Mouse (Mus musculus) hindbrain, embryonic 14.5 days (tissue): Measurements from ENCODE around the gene Pcdh9. TPM values are rescaled to one million over a fixed set of nuclear protein-coding genes. Genes with fewer than 3 reads are reported as not detected.
"Not testable (repeated sequence)": the region's sequence is repeated elsewhere in the genome, so short reads cannot be mapped to it uniquely, and the experiment has no call there.

Source experiments
- ATAC-seq: fragments of 200-750 bp; cut with Nextera tagmentation; 2 replicates; pipeline ENCODE4 v1.8.0; 2017; ENCODE audit warnings: moderate number of reproducible peaks, mild to moderate bottlenecking, moderate TSS enrichment, moderate library complexity; ENCODE audit not compliant: low FRiP score
- DNase-seq: peaks from one replicate; pipeline ENCODE4 v3.0.0-alpha.2; 2015; ENCODE audit warnings: low spot score
- H3K27ac ChIP-seq: fragments of 300-500 bp; sonication (generic); 2 replicates; pipeline ENCODE4 v1.5.1; 2014; ENCODE audit warnings: mild to moderate bottlenecking, moderate library complexity
- H3K27me3 ChIP-seq: fragments of 300-500 bp; sonication (generic); 2 replicates; pipeline ENCODE4 v1.6.1; 2014; ENCODE audit warnings: mild to moderate bottlenecking, low read length, mixed read lengths; ENCODE audit not compliant: control insufficient read depth, insufficient read depth
- H3K36me3 ChIP-seq: fragments of 300-500 bp; sonication (generic); replicated peaks from 2 replicates; pipeline ENCODE4 v1.6.1; 2014; ENCODE audit not compliant: control insufficient read depth, insufficient read depth
- H3K4me1 ChIP-seq: fragments of 300-500 bp; sonication (generic); replicated peaks from 2 replicates; pipeline ENCODE4 v1.6.1; 2014; ENCODE audit warnings: antibody characterized with exemption, low read length, mixed read lengths; ENCODE audit not compliant: control insufficient read depth, insufficient read depth
- H3K4me2 ChIP-seq: fragments of 300-500 bp; sonication (generic); replicated peaks from 2 replicates; pipeline ENCODE4 v1.6.1; 2014; ENCODE audit warnings: mild to moderate bottlenecking, moderate library complexity
- H3K4me3 ChIP-seq: fragments of 300-500 bp; sonication (generic); replicated peaks from 2 replicates; pipeline ENCODE4 v1.5.1; 2014; ENCODE audit warnings: mild to moderate bottlenecking, low read length
- H3K9ac ChIP-seq: fragments of 300-500 bp; sonication (generic); 2 replicates; pipeline ENCODE4 v1.6.1; 2014
- H3K9me3 ChIP-seq: fragments of 300-500 bp; sonication (generic); 2 replicates; pipeline ENCODE4 v1.6.1; 2016; ENCODE audit warnings: low read length; ENCODE audit not compliant: control insufficient read depth
- WGBS: fragments of 180-500 bp; shearing (Covaris S2); extraction: QIAGEN DNeasy Blood & Tissue Kit; methylation state at CpG from one replicate; pipeline ENCODE4 v1.1.7; 2014; 5-methylcytosine and 5-hydroxymethylcytosine counted together
- polyA plus RNA-seq: library from polyadenylated mRNA; unstranded; fragments of >200 nt; fragmentation: Nextera tagmentation; extraction: Ambion mirVana; gene quantifications from 2 replicates; pipeline ENCODE4 v1.2.1, GENCODE M21; 2014

The Pcdh9 gene
- polyA plus RNA-seq, 1 experiment from 2014 or later: 177 TPM

DNA sequence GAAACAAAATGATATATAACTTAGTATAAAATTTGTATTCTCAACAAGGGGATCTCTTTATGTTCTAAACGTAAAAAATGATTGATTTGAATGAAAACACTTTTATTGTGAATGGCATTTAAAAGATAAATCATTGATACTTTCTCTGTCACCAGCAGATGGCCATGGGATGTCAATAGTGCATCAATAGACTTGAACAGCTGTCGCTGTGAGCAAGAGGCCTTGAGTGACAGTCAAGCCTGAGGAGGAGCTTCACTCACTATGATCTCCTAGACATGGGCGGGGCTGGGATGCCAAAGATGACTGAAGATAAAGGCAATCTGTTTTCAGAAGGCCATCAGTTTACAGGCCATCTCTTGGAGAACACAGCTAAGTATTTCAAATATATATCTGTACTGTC is 650.2 kb downstream of the Pcdh9 start:
- H3K27ac ChIP-seq: no peak overlapping the region
- no peaks in the 10 kb centered on the region for H3K9me3 ChIP-seq
- H3K9ac ChIP-seq: no peak overlapping the region
- no peaks in the 10 kb centered on the region for H3K36me3 ChIP-seq
- H3K27me3 ChIP-seq: no peaks in the 10 kb centered on the region
- H3K4me1 ChIP-seq: no peaks in the 10 kb centered on the region
- H3K4me3 ChIP-seq: no peak overlapping the region
- ATAC-seq (no peak), DNase-seq (no peak)
- WGBS: 70% methylated on average over 3 of the region's 3 CpGs
- H3K4me2 ChIP-seq: no peak overlapping the region

GRCm38 (mm10) chr14:93234333-93234732 is 656.1 kb downstream of the Pcdh9 start:
- ATAC-seq: no peak
- Histone ChIP-seq H3K36me3 (no peaks in the 10 kb centered on the region), H3K27me3 (no peaks in the 10 kb centered on the region), H3K9ac (no peak overlapping the region), H3K9me3 (no peaks in the 10 kb centered on the region), H3K4me1 (peaks cover 11% of the 10 kb centered on the region), H3K4me3 (no peak overlapping the region), H3K4me2 (no peak overlapping the region), H3K27ac (0 out of 2 replicates have a peak overlapping the region, but pooled peaks have one; percentile 4)
- WGBS: 29% methylated on average over 3 of the region's 3 CpGs
- DNase-seq: no peak

- ATAC-seq (peak; percentile 70; the same call in 1 of the 2 replicates), DNase-seq (peak; percentile 48)
- Histone ChIP-seq H3K36me3 (no peaks in the 10 kb centered on the region), H3K4me2 (no peak overlapping the region), H3K4me1 (peaks cover 11% of the 10 kb centered on the region), H3K9me3 (no peaks in the 10 kb centered on the region), H3K27me3 (no peaks in the 10 kb centered on the region), H3K9ac (no peak overlapping the region), H3K27ac (0 out of 2 replicates have a peak overlapping the region, but pooled peaks have one; percentile 4), H3K4me3 (no peak overlapping the region)
- WGBS: 24% methylated on average over 6 of the region's 6 CpGs
Observed at GRCm38 (mm10) chr14:93233599-93233998, 656.9 kb downstream of the Pcdh9 start.

DNA sequence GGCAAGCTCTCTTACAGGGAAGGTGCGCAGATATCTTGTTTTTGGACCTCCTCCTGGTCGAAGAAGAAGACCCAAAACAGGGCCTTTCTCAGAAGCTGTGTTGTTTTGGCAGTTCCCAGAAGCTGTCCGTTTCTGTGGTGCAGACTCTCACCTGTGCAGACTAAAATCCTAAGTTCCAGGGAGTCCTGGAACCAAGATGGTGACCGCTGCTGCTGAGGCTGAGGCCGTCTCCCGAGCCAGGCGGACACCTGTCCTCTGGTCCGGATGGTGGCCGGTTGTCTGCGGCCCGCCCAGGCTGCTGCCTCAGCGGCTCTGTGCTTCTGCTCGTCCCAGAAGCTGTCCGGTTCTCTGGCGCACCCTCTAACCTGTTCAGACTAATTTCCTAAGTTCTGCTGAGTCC is 675.6 kb downstream of the Pcdh9 start:
- not testable (repeated sequence) for ATAC-seq, H3K27me3 ChIP-seq, DNase-seq, H3K4me1 ChIP-seq, H3K36me3 ChIP-seq, H3K9ac ChIP-seq, H3K4me3 ChIP-seq, H3K27ac ChIP-seq, H3K9me3 ChIP-seq, H3K4me2 ChIP-seq
- WGBS: 97% methylated on average over 3 of the region's 15 CpGs

- H3K27ac ChIP-seq: no peak overlapping the region
- H3K4me2 ChIP-seq: no peak overlapping the region
- no peaks in the 10 kb centered on the region for H3K27me3 ChIP-seq
- 76% methylated on average over 2 of the region's 2 CpGs for WGBS
- no peaks in the 10 kb centered on the region for H3K4me1 ChIP-seq
- no peak overlapping the region for H3K9ac ChIP-seq
- H3K9me3 ChIP-seq: no peaks in the 10 kb centered on the region
- peak; percentile 18 for DNase-seq
- no peak for ATAC-seq
- no peaks in the 10 kb centered on the region for H3K36me3 ChIP-seq
- H3K4me3 ChIP-seq: no peak overlapping the region
Observed at GRCm38 (mm10) chr14:93199791-93200190, 690.7 kb downstream of the Pcdh9 start.

DNA sequence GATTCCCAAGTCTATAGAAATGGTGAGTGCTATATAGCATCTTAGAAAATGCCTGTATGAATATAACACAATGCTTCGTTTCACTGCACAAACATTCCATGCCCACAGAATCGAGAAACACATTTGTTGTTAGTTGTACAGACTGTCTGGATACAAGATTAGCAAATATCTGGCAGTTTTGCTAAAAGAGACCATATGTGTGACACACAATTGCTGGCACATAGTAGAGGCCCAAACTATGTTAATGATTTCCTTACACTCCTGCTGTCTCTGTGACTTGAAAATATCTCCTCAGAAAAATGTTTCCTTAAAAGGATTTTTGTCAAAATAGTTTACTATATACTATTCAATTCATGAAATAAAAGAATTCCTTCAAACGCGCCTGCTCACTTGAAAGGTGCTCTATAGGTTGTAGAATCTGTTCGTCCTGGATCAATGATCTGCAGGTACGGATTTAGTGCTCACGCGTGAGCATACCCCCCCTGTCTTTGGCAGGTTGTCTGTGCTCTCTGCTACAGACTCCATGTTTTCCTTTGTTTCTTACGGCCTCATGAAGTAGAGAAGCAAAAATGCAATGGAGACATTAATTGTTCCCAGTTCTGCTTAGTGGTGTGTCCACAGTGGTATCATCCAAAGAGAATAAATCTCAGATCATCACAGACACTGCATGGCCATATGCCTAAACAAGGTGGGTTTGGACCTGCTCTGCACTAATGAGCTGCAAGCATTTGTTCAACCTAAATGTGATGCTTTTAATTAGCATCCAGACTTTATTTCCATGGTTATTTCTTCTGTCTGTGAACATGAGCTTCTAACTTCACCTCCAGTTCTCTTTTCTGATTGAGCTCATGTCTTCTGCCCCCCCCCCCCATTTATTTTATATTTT is 707.6 kb downstream of the Pcdh9 start:
- H3K4me2 ChIP-seq: no peak overlapping the region
- H3K4me3 ChIP-seq: no peak overlapping the region
- no peak for DNase-seq
- no peaks in the 10 kb centered on the region for H3K9me3 ChIP-seq
- H3K27ac ChIP-seq: no peak overlapping the region
- no peak overlapping the region for H3K9ac ChIP-seq
- ATAC-seq: no peak
- H3K27me3 ChIP-seq: no peaks in the 10 kb centered on the region
- H3K4me1 ChIP-seq: no peaks in the 10 kb centered on the region
- 88% methylated on average over 9 of the region's 9 CpGs for WGBS
- H3K36me3 ChIP-seq: no peaks in the 10 kb centered on the region

GRCm38 (mm10) chr14:93169201-93169600 is 721.3 kb downstream of the Pcdh9 start:
- no peaks in the 10 kb centered on the region for H3K36me3 ChIP-seq
- DNase-seq (peak; percentile 68), ATAC-seq (peak; percentile 82)
- H3K27ac ChIP-seq: no peak overlapping the region
- H3K27me3 ChIP-seq: no peaks in the 10 kb centered on the region
- H3K9me3 ChIP-seq: no peaks in the 10 kb centered on the region
- H3K4me3 ChIP-seq: no peak overlapping the region
- H3K9ac ChIP-seq: no peak overlapping the region
- no peaks in the 10 kb centered on the region for H3K4me1 ChIP-seq
- H3K4me2 ChIP-seq: no peak overlapping the region

GRCm38 (mm10) chr14:93168367-93168766 is 722.1 kb downstream of the Pcdh9 start:
- H3K4me1 ChIP-seq: no peaks in the 10 kb centered on the region
- WGBS: 83% methylated on average over 2 of the region's 2 CpGs
- no peak for ATAC-seq

GRCm38 (mm10) chr14:93143414-93143813 is 747.1 kb downstream of the Pcdh9 start:
- Histone ChIP-seq H3K4me3 (no peak overlapping the region), H3K36me3 (no peaks in the 10 kb centered on the region), H3K27me3 (no peaks in the 10 kb centered on the region), H3K27ac (no peak overlapping the region), H3K4me2 (no peak overlapping the region), H3K9ac (no peak overlapping the region), H3K4me1 (no peaks in the 10 kb centered on the region), H3K9me3 (no peaks in the 10 kb centered on the region)
- WGBS: 91% methylated on average over 6 of the region's 6 CpGs
- DNase-seq: no peak
- no peak for ATAC-seq

More at GRCm38 (mm10) chr14:93168367-93168766, 722.1 kb downstream of the Pcdh9 start:
- H3K27ac ChIP-seq: no peak overlapping the region
- no peak overlapping the region for H3K4me3 ChIP-seq
- H3K4me2 ChIP-seq: no peak overlapping the region
- no peak for DNase-seq
- no peaks in the 10 kb centered on the region for H3K27me3 ChIP-seq
- no peak overlapping the region for H3K9ac ChIP-seq
- H3K9me3 ChIP-seq: no peaks in the 10 kb centered on the region
- no peaks in the 10 kb centered on the region for H3K36me3 ChIP-seq
